Mouse (Mus musculus) spleen, adult 2 months (tissue): ENCODE data around the gene Ivd. TPM values are rescaled to one million over a fixed set of nuclear protein-coding genes. Genes with fewer than 3 reads are reported as not detected.

Experiments used
- DNase-seq, 2 experiments: peaks; one replicate each; pipeline versions ENCODE4 v3.0.0 to v3.0.0-alpha.2; 2012 to 2021; ENCODE audit warnings: low spot score in 2 of 2, low read depth in 1 of 2
- H3K27ac ChIP-seq: fragments of 200-500 bp; 2 replicates; pipeline ENCODE4 v1.5.1; 2012; ENCODE audit warnings: low read length, inconsistent platforms; ENCODE audit not compliant: insufficient read depth
- H3K27me3 ChIP-seq: fragments of 200-500 bp; 2 replicates; pipeline ENCODE4 v1.6.1; 2012; ENCODE audit warnings: mild to moderate bottlenecking, moderate library complexity, low read length, inconsistent platforms; ENCODE audit not compliant: control insufficient read depth, insufficient read depth
- H3K36me3 ChIP-seq: fragments of 200-500 bp; 2 replicates; pipeline ENCODE4 v1.6.1; 2012; ENCODE audit warnings: mild to moderate bottlenecking, low read length, inconsistent platforms; ENCODE audit not compliant: control insufficient read depth, insufficient read depth
- H3K4me1 ChIP-seq: fragments of 200-500 bp; 2 replicates; pipeline ENCODE4 v1.6.1; 2011; ENCODE audit warnings: inconsistent platforms; ENCODE audit not compliant: control insufficient read depth, insufficient read depth, insufficient read length
- H3K4me3 ChIP-seq: fragments of 200-500 bp; 2 replicates; pipeline ENCODE4 v1.5.1; 2011; ENCODE audit warnings: mild to moderate bottlenecking, inconsistent platforms; ENCODE audit not compliant: insufficient read depth, insufficient read length; ENCODE audit errors: extremely low read depth
- CTCF ChIP-seq: fragments of 200-500 bp; IDR thresholded peaks from 2 replicates; pipeline ENCODE4 v1.5.1; 2011; ENCODE audit warnings: mild to moderate bottlenecking, inconsistent platforms; ENCODE audit not compliant: insufficient read depth, insufficient read length, insufficient replicate concordance; ENCODE audit errors: extremely low read depth
- POLR2A ChIP-seq: fragments of 200-500 bp; IDR thresholded peaks from 2 replicates; pipeline ENCODE4 v1.6.1; 2011; ENCODE audit warnings: low read depth, low read length, inconsistent platforms
- WGBS: fragments of 180-500 bp; shearing (Covaris S2); methylation state at CpG from one replicate; pipeline ENCODE4 v1.1.7; 2018; 5-methylcytosine and 5-hydroxymethylcytosine counted together
- polyA plus RNA-seq: library from polyadenylated mRNA; depleted of rRNA; stranded (reverse); fragments of >200 nt; gene quantifications from 2 replicates; pipeline ENCODE4 v1.2.3, GENCODE M21; 2012

The Ivd gene
- polyA plus RNA-seq, 1 experiment = 31.1 TPM

DNA sequence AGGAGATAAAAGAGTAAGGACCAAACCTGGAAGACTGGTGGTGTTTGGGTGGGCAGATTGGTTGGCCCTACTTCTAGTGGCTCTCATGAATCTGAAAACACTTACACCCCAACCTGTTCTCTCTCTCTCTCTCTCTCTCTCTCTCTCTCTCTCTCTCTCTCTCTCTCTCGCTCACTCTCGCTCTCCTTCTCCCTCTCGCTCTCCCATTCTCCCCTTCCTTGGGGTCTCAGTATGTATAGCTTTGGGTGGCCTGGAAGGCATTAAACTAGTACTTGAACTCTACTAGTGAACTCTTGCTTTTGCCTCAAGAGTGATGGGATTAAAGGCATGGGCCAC lies 554 bp downstream of the Ivd start:
- DNase-seq = no peak
- Histone ChIP-seq H3K4me1 (no peaks in the 10 kb centered on the region), H3K4me3 (peak overlapping the region; percentile 82), H3K27me3 (no peaks in the 10 kb centered on the region), H3K27ac (peak overlapping the region; percentile 72; the same call in 1 of the 2 replicates), H3K36me3 (no peaks in the 10 kb centered on the region)
- 68% methylated on average over 3 of the region's 3 CpGs for WGBS
- no peak for TF ChIP-seq CTCF
- TF ChIP-seq POLR2A = no peak

DNA sequence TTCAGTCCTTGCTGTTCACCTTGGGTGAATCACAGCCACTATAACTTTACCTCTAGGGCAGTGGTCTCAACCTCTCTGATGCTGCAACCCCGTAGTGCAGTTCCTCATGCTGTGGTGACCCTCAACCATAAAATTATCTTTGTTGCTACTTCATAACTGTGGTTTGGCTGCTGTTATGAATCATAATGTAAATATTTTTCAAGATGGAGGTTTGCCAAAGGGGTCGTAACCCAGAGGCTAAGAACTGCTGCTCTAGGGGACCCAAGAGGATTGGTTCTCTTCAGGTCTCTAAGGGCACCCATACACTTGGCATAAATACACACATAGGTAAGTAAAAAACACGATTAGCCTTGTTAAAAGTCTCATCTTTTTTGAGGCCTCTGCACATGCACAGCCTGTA lies 8.8 kb downstream of the Ivd start:
- no peak overlapping the region for H3K4me3 ChIP-seq
- H3K27ac ChIP-seq = no peak overlapping the region
- peaks cover 13% of the 10 kb centered on the region for H3K36me3 ChIP-seq
- H3K4me1 ChIP-seq = no peaks in the 10 kb centered on the region
- DNase-seq = no peak
- no peak for TF ChIP-seq POLR2A
- no peak for TF ChIP-seq CTCF
- WGBS = 88% methylated on average over 3 of the region's 3 CpGs
- no peaks in the 10 kb centered on the region for H3K27me3 ChIP-seq

DNA sequence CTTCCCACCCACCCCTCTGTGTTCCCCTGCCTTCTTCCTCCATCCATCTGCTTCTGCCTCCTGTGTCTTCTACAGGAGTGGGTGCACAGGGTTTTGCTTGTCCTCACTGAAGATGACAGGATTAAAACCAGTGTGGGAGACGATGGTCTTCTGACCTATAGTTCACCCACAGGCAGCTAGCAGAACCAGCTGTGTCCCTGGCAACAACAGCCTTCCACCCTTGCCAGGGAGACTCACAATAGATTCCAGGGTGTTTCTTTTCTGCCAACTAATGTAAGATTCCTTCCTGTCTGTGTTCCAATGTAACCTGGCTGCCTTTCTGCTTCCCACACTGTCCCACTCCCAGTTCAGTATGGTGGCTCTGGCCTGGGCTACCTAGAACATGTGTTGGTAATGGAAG lies 9.3 kb downstream of the Ivd start:
- no peak for TF ChIP-seq CTCF
- peaks cover 13% of the 10 kb centered on the region for H3K36me3 ChIP-seq
- H3K4me3 ChIP-seq = no peak overlapping the region
- H3K27me3 ChIP-seq = no peaks in the 10 kb centered on the region
- no peak overlapping the region for H3K27ac ChIP-seq
- DNase-seq = no peak
- no peaks in the 10 kb centered on the region for H3K4me1 ChIP-seq
- 80% methylated on average over 1 of the region's 1 CpGs for WGBS

DNA sequence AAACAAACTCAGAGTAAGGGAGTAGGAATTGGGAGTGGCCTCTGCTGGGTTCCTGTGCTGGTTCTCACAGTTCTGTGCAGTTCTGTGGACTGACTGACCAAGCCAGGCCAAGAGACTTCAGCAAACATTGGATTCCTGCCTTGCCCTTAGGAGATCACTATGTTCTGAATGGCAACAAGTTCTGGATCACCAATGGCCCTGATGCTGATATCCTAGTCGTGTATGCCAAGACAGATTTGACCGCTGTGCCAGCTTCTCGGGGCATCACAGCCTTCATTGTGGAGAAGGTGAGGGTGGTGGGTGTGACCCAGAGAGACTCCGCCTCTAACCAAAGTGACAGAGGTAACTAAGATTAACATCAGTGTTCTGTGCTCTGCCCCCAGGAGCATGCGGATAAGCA lies 11.3 kb downstream of the Ivd start:
- no peak overlapping the region for H3K27ac ChIP-seq
- H3K36me3 ChIP-seq = peaks cover 18% of the 10 kb centered on the region
- TF ChIP-seq CTCF (no peak), POLR2A (no peak)
- no peaks in the 10 kb centered on the region for H3K27me3 ChIP-seq
- WGBS = 90% methylated on average over 5 of the region's 5 CpGs
- H3K4me3 ChIP-seq = no peak overlapping the region
- no peak for DNase-seq
- H3K4me1 ChIP-seq = no peaks in the 10 kb centered on the region

DNA sequence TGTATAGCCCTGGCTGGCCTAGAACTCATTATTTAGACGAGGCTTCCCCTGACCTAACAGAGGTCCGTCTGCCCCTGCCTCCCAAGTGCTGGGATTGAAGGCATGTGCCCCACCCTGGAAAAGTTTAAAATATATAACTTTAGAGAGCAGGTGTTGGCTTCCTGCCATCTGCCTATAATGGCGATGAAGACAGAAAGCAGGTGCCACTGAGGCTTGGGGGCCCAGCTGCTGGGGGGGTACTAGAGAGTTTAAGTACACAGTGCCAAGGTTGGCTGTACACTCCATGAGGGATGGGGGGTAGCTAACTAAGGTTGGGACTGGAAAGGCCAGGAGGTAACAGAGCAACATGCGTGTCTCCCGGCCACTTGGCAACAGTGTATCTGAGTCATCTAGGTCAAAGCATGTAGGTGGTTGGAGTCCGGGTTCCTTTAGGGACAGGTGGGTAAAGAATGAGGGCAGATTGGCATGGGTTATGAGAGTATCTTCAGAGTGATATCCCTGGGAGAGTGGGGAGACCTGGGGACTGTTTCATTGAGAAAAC lies 12.2 kb downstream of the Ivd start:
- Histone ChIP-seq H3K36me3 (peaks cover 18% of the 10 kb centered on the region), H3K4me1 (no peaks in the 10 kb centered on the region), H3K4me3 (no peak overlapping the region), H3K27ac (no peak overlapping the region), H3K27me3 (no peaks in the 10 kb centered on the region)
- 88% methylated on average over 6 of the region's 6 CpGs for WGBS
- DNase-seq = no peak
- TF ChIP-seq POLR2A (no peak), CTCF (no peak)

DNA sequence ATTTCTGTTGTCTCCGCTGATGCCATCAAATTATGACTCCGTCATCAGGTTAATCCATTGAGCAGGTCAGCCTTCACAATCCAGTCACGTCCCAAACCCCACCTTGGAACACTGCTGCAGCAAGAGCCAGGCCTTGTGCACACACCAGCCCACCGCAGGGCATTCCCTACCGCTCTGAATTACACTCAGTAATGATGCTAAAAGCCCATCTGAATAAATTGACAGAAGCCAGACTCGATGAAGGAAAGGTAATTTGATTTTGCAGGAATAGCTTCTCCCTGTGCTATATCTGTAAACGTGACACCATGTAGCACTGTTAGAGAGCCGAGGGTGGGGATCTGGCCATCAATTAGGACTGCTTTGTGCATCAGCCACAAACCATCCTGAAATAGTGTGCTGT lies 13.6 kb downstream of the Ivd start:
- WGBS = 92% methylated on average over 8 of the region's 8 CpGs
- no peak for DNase-seq
- peaks cover 14% of the 10 kb centered on the region for H3K36me3 ChIP-seq
- no peak overlapping the region for H3K4me3 ChIP-seq
- no peak for TF ChIP-seq CTCF
- no peak for TF ChIP-seq POLR2A
- no peaks in the 10 kb centered on the region for H3K27me3 ChIP-seq
- no peak overlapping the region for H3K27ac ChIP-seq
- H3K4me1 ChIP-seq = no peaks in the 10 kb centered on the region

DNA sequence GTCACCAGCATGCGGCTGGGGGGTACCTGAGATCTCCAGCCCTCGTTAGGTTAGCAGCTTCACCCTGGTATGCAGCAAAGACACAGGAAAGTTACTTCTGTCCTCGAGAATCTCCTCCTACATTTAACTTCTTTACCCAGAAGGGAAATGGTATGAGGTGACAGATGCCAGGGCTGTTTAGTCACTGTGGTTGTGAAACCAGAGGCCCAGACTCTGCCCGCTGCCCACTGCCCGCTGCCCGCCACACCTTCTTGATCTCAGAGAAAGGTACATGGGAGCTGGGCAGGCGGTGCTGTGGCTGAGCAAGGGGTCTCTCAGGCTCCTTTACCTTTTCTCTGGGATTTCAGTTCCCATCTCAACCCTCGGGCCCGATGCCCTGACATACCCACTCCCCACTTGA lies 14.7 kb downstream of the Ivd start:
- WGBS = 94% methylated on average over 9 of the region's 9 CpGs

DNA sequence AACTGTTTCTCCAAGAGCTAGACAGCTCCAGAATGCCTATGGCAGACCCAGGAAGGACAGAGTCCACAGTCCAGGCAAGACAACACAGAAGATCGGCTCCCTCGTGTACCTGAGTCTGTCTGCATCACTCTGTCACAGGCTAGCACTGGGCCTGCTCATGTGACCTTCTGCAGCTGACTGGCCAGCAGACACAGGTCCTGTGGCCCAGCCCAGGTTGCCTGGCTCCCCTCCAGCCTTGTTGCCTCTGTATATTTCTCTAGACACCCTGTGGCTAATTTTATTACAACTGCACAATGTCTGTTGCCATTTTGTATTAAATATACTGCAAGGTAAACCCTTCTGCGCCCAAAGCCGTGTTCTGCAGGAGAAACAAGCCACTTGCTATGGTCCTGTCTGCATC lies 19.3 kb downstream of the Ivd start:
- DNase-seq = no peak
- TF ChIP-seq CTCF = no peak
- no peak for TF ChIP-seq POLR2A

More for the DNA sequence above, 14.7 kb downstream of the Ivd start:
- H3K27ac ChIP-seq = no peak overlapping the region
- no peak overlapping the region for H3K4me3 ChIP-seq
- no peak for DNase-seq
- no peak for TF ChIP-seq POLR2A
- TF ChIP-seq CTCF = no peak
- no peaks in the 10 kb centered on the region for H3K27me3 ChIP-seq
- peaks cover 7% of the 10 kb centered on the region for H3K36me3 ChIP-seq
- H3K4me1 ChIP-seq = no peaks in the 10 kb centered on the region

More for the DNA sequence above, 19.3 kb downstream of the Ivd start:
- Histone ChIP-seq H3K36me3 (peaks cover 5% of the 10 kb centered on the region), H3K27me3 (no peaks in the 10 kb centered on the region), H3K27ac (no peak overlapping the region), H3K4me1 (no peaks in the 10 kb centered on the region; the same call in 1 of the 2 replicates), H3K4me3 (no peak overlapping the region)
- 90% methylated on average over 4 of the region's 4 CpGs for WGBS
